Comparison of ENCODE assay signal across 9 mouse cellular contexts in genomic region chr8:122853340-122853771, GRCm38 (mm10). TPM values are rescaled to one million over a fixed set of nuclear protein-coding genes. Genes with fewer than 3 reads are reported as not detected.
A peak's percentile ranks its signal among the peaks of the same experiment; 100 is the strongest.
DNase-seq lines count a peak whose midpoint lies in the region; ATAC-seq lines count a peak whose summit lies in the region.
"Had no signal": no experiment of that assay in that cellular context is flagged by ENCODE, and none has a peak within 500 bp of the region (broad histone marks: within the 10 kb centered on the region; RNA-seq: fewer than 3 reads in every experiment).

No protein-coding gene starts in this region.

- H3K9ac ChIP-seq in embryonic facial prominence, embryonic 11.5 days (replicated peaks; ENCODE audit: low read length): no peak overlapping the region
- peak overlapping the region; percentile 31; the same call in 1 of the 2 replicates for H3K9ac ChIP-seq in hindbrain, embryonic 16.5 days (ENCODE audit: low read depth, low read length)

- peak; percentile 42 for DNase-seq in adrenal gland, postnatal 10 days
- DNase-seq in adrenal gland, adult 18-20 months (ENCODE audit: low spot score in 2 of 2): no peak
- peak; percentile 87 for DNase-seq in MN1 (ENCODE audit: low spot score)
- peak; percentile 49 for DNase-seq in embryonic facial prominence, embryonic 11.5 days (ENCODE audit: low spot score)
- DNase-seq in retina, postnatal 1 day: peak; percentile 64
- DNase-seq in kidney, postnatal 14 days: no peak
- no peak for DNase-seq in urinary bladder, postnatal 36 days (ENCODE audit: low spot score in 2 of 2)

- ATAC-seq in embryonic facial prominence, embryonic 11.5 days (replicated peaks; ENCODE audit: insufficient number of reproducible peaks, low FRiP score, low TSS enrichment, low read depth): peak; percentile 42
- ATAC-seq in hindbrain, embryonic 16.5 days: peak; percentile 85

- no peak overlapping the region for H3K27ac ChIP-seq in embryonic facial prominence, embryonic 11.5 days (replicated peaks; ENCODE audit: low read depth, low read length)
- peak overlapping the region; percentile 44; the same call in 1 of the 2 replicates for H3K27ac ChIP-seq in hindbrain, embryonic 16.5 days (ENCODE audit: low read depth, low read length)

- no peaks in the 10 kb centered on the region for H3K27me3 ChIP-seq in embryonic facial prominence, embryonic 11.5 days (ENCODE audit: control insufficient read depth, insufficient read depth, low read length)
- no peaks in the 10 kb centered on the region for H3K27me3 ChIP-seq in hindbrain, embryonic 16.5 days (replicated peaks; ENCODE audit: control insufficient read depth, insufficient read depth, low read length)

- no peaks in the 10 kb centered on the region for H3K9me3 ChIP-seq in embryonic facial prominence, embryonic 11.5 days (replicated peaks; ENCODE audit: control insufficient read depth, low read length)
- H3K9me3 ChIP-seq in hindbrain, embryonic 16.5 days (ENCODE audit: control insufficient read depth, low read length): no peaks in the 10 kb centered on the region

- no peaks in the 10 kb centered on the region for H3K36me3 ChIP-seq in embryonic facial prominence, embryonic 11.5 days (replicated peaks; ENCODE audit: control insufficient read depth, insufficient read depth, low read depth, low read length)
- H3K36me3 ChIP-seq in hindbrain, embryonic 16.5 days (ENCODE audit: control insufficient read depth, insufficient read depth, low read length): no peaks in the 10 kb centered on the region

- no peak overlapping the region for H3K4me3 ChIP-seq in embryonic facial prominence, embryonic 11.5 days (ENCODE audit: low read depth, low read length)
- H3K4me3 ChIP-seq in hindbrain, embryonic 16.5 days (ENCODE audit: low read length): no peak overlapping the region

- no peak overlapping the region for H3K4me2 ChIP-seq in embryonic facial prominence, embryonic 11.5 days (ENCODE audit: low read depth, low read length)
- peak overlapping the region; percentile 19; the same call in 1 of the 2 replicates for H3K4me2 ChIP-seq in hindbrain, embryonic 16.5 days (ENCODE audit: low read length)

- peaks cover 4% of the 10 kb centered on the region; the same call in 1 of the 2 replicates for H3K4me1 ChIP-seq in embryonic facial prominence, embryonic 11.5 days (ENCODE audit: control insufficient read depth, insufficient read depth, low read length)
- H3K4me1 ChIP-seq in hindbrain, embryonic 16.5 days (ENCODE audit: control insufficient read depth, insufficient read depth, low read depth, low read length): peaks cover 8% of the 10 kb centered on the region

- WGBS in embryonic facial prominence, embryonic 11.5 days: 16% methylated on average over 11 of the region's 11 CpGs
- 5% methylated on average over 11 of the region's 11 CpGs for WGBS in hindbrain, embryonic 16.5 days

RNA-seq across cellular contexts. Expression of gene Cdh15, which starts 5.6 kb away (rescaled TPM):
- total RNA-seq in adrenal gland, postnatal 10 days (2021): 1 to 10 TPM in 1 of 2 experiments, under 1 TPM in 1; 0.75 to 1.9 TPM
- total RNA-seq in adrenal gland, adult 18-20 months (2021): under 1 TPM; 0.22 to 0.99 TPM
- polyA plus RNA-seq in embryonic facial prominence, embryonic 11.5 days (2014; fragmentation: Nextera tagmentation; extraction: Ambion mirVana): 3.0 and 3.4 TPM in 2 replicates
- polyA plus RNA-seq in hindbrain, embryonic 16.5 days (2015; fragmentation: Nextera tagmentation; extraction: Ambion mirVana): 2.3 and 2.9 TPM in 2 replicates
- total RNA-seq: heart, postnatal 14 days had no signal

Comparison
In these comparisons a context has a peak if more than half of its experiments do, and no peak if none do; other contexts are left out.
1. DNase-seq: peak in adrenal gland, postnatal 10 days (single experiment), MN1 (single experiment), embryonic facial prominence, embryonic 11.5 days (single experiment) and retina, postnatal 1 day (single experiment); none in adrenal gland, adult 18-20 months (0 of 2), kidney, postnatal 14 days (single experiment) and urinary bladder, postnatal 36 days (0 of 2).